In genomic region chr12:85092214-85092613, GRCm38 (mm10) we compare ENCODE assay signal across 10 mouse cellular contexts. TPM values are rescaled to one million over a fixed set of nuclear protein-coding genes. Genes with fewer than 3 reads are reported as not detected.
DNase-seq lines count a peak whose midpoint lies in the region; ATAC-seq and TF ChIP-seq lines count a peak whose summit lies in the region.
"Had no signal": no experiment of that assay in that cellular context is flagged by ENCODE, and none has a peak within 500 bp of the region (broad histone marks: within the 10 kb centered on the region; RNA-seq: fewer than 3 reads in every experiment).

No protein-coding gene starts in this region.

- intact Hi-C loops in heart, postnatal 10 days (cut with DNase I): loop anchor here (1.0 kb wide), 1 partner anchor 213 kb away; no protein-coding TSS in a partner anchor
- intact Hi-C loops in left cerebral cortex, postnatal 36 days (cut with DNase I): no loop called here

- ATAC-seq in hindbrain, embryonic 14.5 days (ENCODE audit: low FRiP score): 0 out of 2 replicates have a peak, but pooled peaks have one; percentile 27
- ATAC-seq in hindbrain, embryonic 13.5 days (ENCODE audit: low FRiP score): no peak
- peak; percentile 44; the same call in 1 of the 2 replicates for ATAC-seq in neural tube, embryonic 14.5 days (ENCODE audit: low read depth)

- H3K79me2 ChIP-seq in MEL (ENCODE audit: control insufficient read depth, insufficient read depth, low read length, poor library complexity): no peaks in the 10 kb centered on the region

- H3K4me3 ChIP-seq in hindbrain, embryonic 14.5 days (replicated peaks; ENCODE audit: low read length): no peak overlapping the region
- no peak overlapping the region for H3K4me3 ChIP-seq in hindbrain, embryonic 13.5 days
- H3K4me3 ChIP-seq in MEL (ENCODE audit: control insufficient read depth in 1 of 2, insufficient read depth in 1 of 2, low read depth in 2 of 2, low read length in 2 of 2): no peak overlapping the region
- no peak overlapping the region for H3K4me3 ChIP-seq in neural tube, embryonic 14.5 days (ENCODE audit: low read depth, low read length)
- H3K4me3 ChIP-seq: embryonic facial prominence, embryonic 15.5 days; midbrain, embryonic 12.5 days had no signal

- peaks cover 26% of the 10 kb centered on the region for H3K36me3 ChIP-seq in hindbrain, embryonic 14.5 days (replicated peaks; ENCODE audit: control insufficient read depth, insufficient read depth)
- H3K36me3 ChIP-seq in hindbrain, embryonic 13.5 days: peaks cover 30% of the 10 kb centered on the region
- peaks cover 0 to 7% of the 10 kb centered on the region in 2 experiments; a peak in 2 of 4 replicates for H3K36me3 ChIP-seq in MEL (ENCODE audit: control insufficient read depth in 1 of 2, insufficient read depth in 2 of 2, low read length in 2 of 2)
- no peaks in the 10 kb centered on the region; the same call in 1 of the 2 replicates for H3K36me3 ChIP-seq in neural tube, embryonic 14.5 days (ENCODE audit: control insufficient read depth, insufficient read depth, low read length)

- no peak for TF ChIP-seq EP300 in MEL (IDR thresholded peaks at IDR 0.05; ENCODE audit: low read depth in 1 of 2, low read length in 2 of 2)

- 10% methylated on average over 3 of the region's 3 CpGs for WGBS in hindbrain, embryonic 14.5 days
- 10% methylated on average over 3 of the region's 3 CpGs for WGBS in hindbrain, embryonic 13.5 days
- WGBS in neural tube, embryonic 14.5 days: 13% methylated on average over 3 of the region's 3 CpGs

- no peaks in the 10 kb centered on the region for H3K4me1 ChIP-seq in hindbrain, embryonic 14.5 days (replicated peaks; ENCODE audit: control insufficient read depth, insufficient read depth, low read length)
- H3K4me1 ChIP-seq in hindbrain, embryonic 13.5 days (replicated peaks): peaks cover 12% of the 10 kb centered on the region
- peaks cover 0 to 15% of the 10 kb centered on the region in 2 experiments; a peak in 2 of 4 replicates for H3K4me1 ChIP-seq in MEL (ENCODE audit: control insufficient read depth in 1 of 2, insufficient read depth in 2 of 2, low read length in 2 of 2)
- H3K4me1 ChIP-seq in neural tube, embryonic 14.5 days (ENCODE audit: control insufficient read depth, insufficient read depth, low read length): 0 out of 2 replicates have a peak, but pooled peaks cover 3% of the 10 kb centered on the region
- H3K4me1 ChIP-seq: midbrain, embryonic 12.5 days had no signal

- H3K4me2 ChIP-seq in hindbrain, embryonic 14.5 days (replicated peaks): no peak overlapping the region
- H3K4me2 ChIP-seq in hindbrain, embryonic 13.5 days: no peak overlapping the region
- no peak overlapping the region for H3K4me2 ChIP-seq in neural tube, embryonic 14.5 days (ENCODE audit: low read depth, low read length)
- H3K4me2 ChIP-seq: embryonic facial prominence, embryonic 15.5 days; midbrain, embryonic 12.5 days had no signal

- TF ChIP-seq POLR2A in MEL (IDR thresholded peaks at IDR 0.05; ENCODE audit: control insufficient read depth in 1 of 2, insufficient read depth in 1 of 2, low read depth in 1 of 2, low read length in 2 of 2, poor library complexity in 1 of 2): no peak

- no peak overlapping the region for H3K27ac ChIP-seq in hindbrain, embryonic 14.5 days
- H3K27ac ChIP-seq in hindbrain, embryonic 13.5 days: no peak overlapping the region
- no peak overlapping the region for H3K27ac ChIP-seq in MEL (ENCODE audit: control insufficient read depth, low read depth, low read length)
- H3K27ac ChIP-seq in neural tube, embryonic 14.5 days (ENCODE audit: low read depth, low read length): no peak overlapping the region
- H3K27ac ChIP-seq: embryonic facial prominence, embryonic 15.5 days; midbrain, embryonic 12.5 days had no signal

- TF ChIP-seq CTCF in MEL (IDR thresholded peaks at IDR 0.05 in 2 of 3, conservative IDR thresholded peaks at IDR 0.05 in 1 of 3; ENCODE audit: control insufficient read depth in 1 of 3, insufficient read depth in 1 of 3, low read depth in 2 of 3, low read length in 3 of 3, poor library complexity in 1 of 3, severe bottlenecking in 1 of 3): peak; percentile 74 to 80 (median 79)

- H3K27me3 ChIP-seq in hindbrain, embryonic 14.5 days (ENCODE audit: control insufficient read depth, insufficient read depth, low read length): no peaks in the 10 kb centered on the region
- H3K27me3 ChIP-seq in hindbrain, embryonic 13.5 days: no peaks in the 10 kb centered on the region
- H3K27me3 ChIP-seq in MEL (ENCODE audit: control insufficient read depth in 1 of 2, insufficient read depth in 2 of 2, low read length in 2 of 2): no peaks in the 10 kb centered on the region
- H3K27me3 ChIP-seq in neural tube, embryonic 14.5 days (ENCODE audit: control insufficient read depth, insufficient read depth, low read length): no peaks in the 10 kb centered on the region
- H3K27me3 ChIP-seq: embryonic facial prominence, embryonic 15.5 days; midbrain, embryonic 12.5 days had no signal

- H3K9ac ChIP-seq in hindbrain, embryonic 14.5 days: no peak overlapping the region
- no peak overlapping the region for H3K9ac ChIP-seq in hindbrain, embryonic 13.5 days
- no peak overlapping the region for H3K9ac ChIP-seq in MEL (ENCODE audit: control insufficient read depth, low read depth, low read length, poor library complexity, severe bottlenecking)
- no peak overlapping the region for H3K9ac ChIP-seq in neural tube, embryonic 14.5 days (replicated peaks; ENCODE audit: low read depth, low read length)
- H3K9ac ChIP-seq: embryonic facial prominence, embryonic 15.5 days; midbrain, embryonic 12.5 days had no signal

- DNase-seq in hindbrain, embryonic 14.5 days (ENCODE audit: low spot score): peak; percentile 75
- DNase-seq in MEL (ENCODE audit: low read depth, low spot score): peak; percentile 77
- DNase-seq in cerebellum, postnatal 10 days: peak; percentile 87 to 88
- peak; percentile 60 to 78 for DNase-seq in heart, postnatal 10 days
- DNase-seq in left cerebral cortex, postnatal 36 days (ENCODE audit: low spot score in 2 of 2): peak; percentile 29 to 46
- peak; percentile 83 for DNase-seq in testis, postnatal 10 days (ENCODE audit: low spot score)

- H3K9me3 ChIP-seq in hindbrain, embryonic 14.5 days (ENCODE audit: control insufficient read depth, low read length): no peaks in the 10 kb centered on the region
- no peaks in the 10 kb centered on the region for H3K9me3 ChIP-seq in hindbrain, embryonic 13.5 days
- H3K9me3 ChIP-seq in MEL (replicated peaks; ENCODE audit: insufficient read depth, low read length): no peaks in the 10 kb centered on the region
- H3K9me3 ChIP-seq in neural tube, embryonic 14.5 days (ENCODE audit: control insufficient read depth, low read length): no peaks in the 10 kb centered on the region
- H3K9me3 ChIP-seq: embryonic facial prominence, embryonic 15.5 days; midbrain, embryonic 12.5 days had no signal

- peak; percentile 61 for TF ChIP-seq RAD21 in MEL (IDR thresholded peaks at IDR 0.05; ENCODE audit: low read depth, low read length)

TF ChIP-seq in MEL, 35 proteins besides CTCF, POLR2A, EP300 and RAD21:
- peak; percentile 53 for TF ChIP-seq SMC3 (IDR thresholded peaks at IDR 0.05; ENCODE audit: low read depth, low read length)
- TF ChIP-seq RCOR1 (IDR thresholded peaks at IDR 0.05; ENCODE audit: low read depth, low read length): no peak
- TF ChIP-seq ZC3H11A (IDR thresholded peaks at IDR 0.05; ENCODE audit: low read depth, low read length): peak; percentile 24; the same call in 1 of the 2 replicates

RNA-seq across cellular contexts. Expression of gene Prox2, which starts 18.3 kb away (rescaled TPM):
- polyA plus RNA-seq in hindbrain, embryonic 14.5 days (2014; fragmentation: Nextera tagmentation; extraction: Ambion mirVana): 1.9 TPM in 2 replicates
- 2.0 and 2.2 TPM in 2 replicates for polyA plus RNA-seq in hindbrain, embryonic 13.5 days (2015; fragmentation: Nextera tagmentation; extraction: Ambion mirVana)
- 1.6 and 3.1 TPM in 2 replicates for total RNA-seq in MEL (2012; rRNA removed)
- polyA plus RNA-seq in MEL (2012; ENCODE audit: insufficient read depth in 1 of 2, insufficient read length in 2 of 2, low read depth in 1 of 2, low replicate concordance in 2 of 2, missing spikeins in 1 of 2): 1 to 10 TPM in 1 of 2 experiments, not detected in 1; 3.6 TPM
- total RNA-seq in heart, postnatal 10 days (2021): 1 to 10 TPM; 2.2 to 3.3 TPM
- 1 to 10 TPM; 1.8 to 2.8 TPM for total RNA-seq in left cerebral cortex, postnatal 36 days (2021)
- 1.0 and 1.9 TPM in 2 replicates for polyA plus RNA-seq in neural tube, embryonic 14.5 days (2014; fragmentation: Nextera tagmentation; extraction: Ambion mirVana)

RNA-seq across cellular contexts. Expression of gene Dlst, which starts 18.4 kb away (rescaled TPM):
- polyA plus RNA-seq in hindbrain, embryonic 14.5 days (2014; fragmentation: Nextera tagmentation; extraction: Ambion mirVana): 101 and 114 TPM in 2 replicates
- 103 and 107 TPM in 2 replicates for polyA plus RNA-seq in hindbrain, embryonic 13.5 days (2015; fragmentation: Nextera tagmentation; extraction: Ambion mirVana)
- total RNA-seq in MEL (2012; rRNA removed): 163 and 164 TPM in 2 replicates
- 100 to 1,000 TPM; 230 to 376 TPM for polyA plus RNA-seq in MEL (2012; ENCODE audit: insufficient read depth in 1 of 2, insufficient read length in 2 of 2, low read depth in 1 of 2, low replicate concordance in 2 of 2, missing spikeins in 1 of 2)
- total RNA-seq in heart, postnatal 10 days (2021): 100 to 1,000 TPM; 632 to 665 TPM
- total RNA-seq in left cerebral cortex, postnatal 36 days (2021): 100 to 1,000 TPM; 144 to 163 TPM
- polyA plus RNA-seq in neural tube, embryonic 14.5 days (2014; fragmentation: Nextera tagmentation; extraction: Ambion mirVana): 103 and 121 TPM in 2 replicates

RNA-seq across cellular contexts. Expression of gene Rps6kl1, which starts 58.9 kb away (rescaled TPM):
- 22.9 and 24.1 TPM in 2 replicates for polyA plus RNA-seq in hindbrain, embryonic 14.5 days (2014; fragmentation: Nextera tagmentation; extraction: Ambion mirVana)
- 23.3 and 24.1 TPM in 2 replicates for polyA plus RNA-seq in hindbrain, embryonic 13.5 days (2015; fragmentation: Nextera tagmentation; extraction: Ambion mirVana)
- total RNA-seq in MEL (2012; rRNA removed): 3.4 and 5.4 TPM in 2 replicates
- 1 to 10 TPM in 1 of 2 experiments, not detected in 1; 6.2 TPM for polyA plus RNA-seq in MEL (2012; ENCODE audit: insufficient read depth in 1 of 2, insufficient read length in 2 of 2, low read depth in 1 of 2, low replicate concordance in 2 of 2, missing spikeins in 1 of 2)
- total RNA-seq in heart, postnatal 10 days (2021): 1 to 10 TPM; 3.2 to 3.8 TPM
- total RNA-seq in left cerebral cortex, postnatal 36 days (2021): 10 to 100 TPM; 35.8 to 39.1 TPM
- polyA plus RNA-seq in neural tube, embryonic 14.5 days (2014; fragmentation: Nextera tagmentation; extraction: Ambion mirVana): 22.1 and 28.3 TPM in 2 replicates

Comparison
In these comparisons a context has a peak if more than half of its experiments do, and no peak if none do; other contexts are left out.
1. DNase-seq: peak in every context shown above with its lines; median percentile 88 in cerebellum, postnatal 10 days; 83 in testis, postnatal 10 days; 77 in MEL; 75 in hindbrain, embryonic 14.5 days; 69 in heart, postnatal 10 days; 38 in left cerebral cortex, postnatal 36 days.